Mouse (Mus musculus) hematopoietic stem cell, adult 5-6 weeks (primary cell): Measurements from ENCODE around the gene 1700029P11Rik. TPM values are rescaled to one million over a fixed set of nuclear protein-coding genes. Genes with fewer than 3 reads are reported as not detected.
"Not testable (repeated sequence)": the region's sequence is repeated elsewhere in the genome, so short reads cannot be mapped to it uniquely, and the experiment has no call there.

Experiments used
- ATAC-seq, 2 experiments: fragments of 125-278 bp in 1 of 2; replicated peaks in 1 of 2; 2 replicates each; pipeline ENCODE4 v1.8.0; 2016 to 2017; ENCODE audit warnings: inconsistent platforms in 2 of 2, mild to moderate bottlenecking in 2 of 2, moderate number of reproducible peaks in 2 of 2, low read depth in 1 of 2, moderate TSS enrichment in 1 of 2; ENCODE audit not compliant: low FRiP score in 2 of 2, poor library complexity in 2 of 2, severe bottlenecking in 2 of 2, insufficient read depth in 1 of 2, low TSS enrichment in 1 of 2
- total RNA-seq: library from RNA; stranded (forward); fragments of 172-1452, 232-1000 nt; gene quantifications from 2 replicates; pipeline ENCODE4 v1.2.3, GENCODE M21; 2017

1700029P11Rik gene
- total RNA-seq, 1 experiment from 2014 or later, result not detected

- no peak for ATAC-seq
Measured at GRCm38 (mm10) chr15:81954151-81954583, 26.2 kb upstream of the 1700029P11Rik start.

- no peak for ATAC-seq
Measured at GRCm38 (mm10) chr15:81954716-81955115, 25.6 kb upstream of the 1700029P11Rik start.

- ATAC-seq, result no peak
Measured at GRCm38 (mm10) chr15:81955414-81955813, 24.9 kb upstream of the 1700029P11Rik start.

GRCm38 (mm10) chr15:81956457-81956856, 23.9 kb upstream of the 1700029P11Rik start:
- 0 out of 4 replicates have a peak, but pooled peaks of 1 of the 2 experiments have one; percentile 30 for ATAC-seq

- ATAC-seq, result no peak
Measured at GRCm38 (mm10) chr15:81957598-81957997, 22.7 kb upstream of the 1700029P11Rik start.

GRCm38 (mm10) chr15:81958906-81959305, 21.4 kb upstream of the 1700029P11Rik start:
- ATAC-seq, result no peak

GRCm38 (mm10) chr15:81960171-81961077, 19.9 kb upstream of the 1700029P11Rik start, which contains the start of gene Pmm1:
Gene Pmm1, minus strand, starts transcription at chr15:81960930.
- ATAC-seq, result peak; percentile 93 to 95

GRCm38 (mm10) chr15:81961078-81961451, 19.3 kb upstream of the 1700029P11Rik start:
- no peak for ATAC-seq

GRCm38 (mm10) chr15:81964262-81964661, 16.1 kb upstream of the 1700029P11Rik start:
- no peak for ATAC-seq

GRCm38 (mm10) chr15:81964980-81965545, 15.3 kb upstream of the 1700029P11Rik start:
- ATAC-seq, result no peak

- no peak for ATAC-seq
Measured at GRCm38 (mm10) chr15:81966062-81966829, 14.1 kb upstream of the 1700029P11Rik start.

GRCm38 (mm10) chr15:81967821-81968220, 12.5 kb upstream of the 1700029P11Rik start:
- ATAC-seq, result no peak

- no peak for ATAC-seq
Measured at GRCm38 (mm10) chr15:81968447-81968846, 11.9 kb upstream of the 1700029P11Rik start.

GRCm38 (mm10) chr15:81969173-81969572, 11.2 kb upstream of the 1700029P11Rik start:
- no peak for ATAC-seq

GRCm38 (mm10) chr15:81969635-81970034, 10.7 kb upstream of the 1700029P11Rik start:
- ATAC-seq, result not testable (repeated sequence)

- ATAC-seq, result not testable (repeated sequence)
Measured at GRCm38 (mm10) chr15:81970498-81970897, 9.8 kb upstream of the 1700029P11Rik start.

GRCm38 (mm10) chr15:81975156-81975555, 5.2 kb upstream of the 1700029P11Rik start:
- not testable (repeated sequence) for ATAC-seq

GRCm38 (mm10) chr15:81982173-81982572, 1.8 kb downstream of the 1700029P11Rik start:
- no peak for ATAC-seq
